Mouse (Mus musculus) midbrain, embryonic 13.5 days (tissue): ENCODE measurements around the gene Stpg2. TPM values are rescaled to one million over a fixed set of nuclear protein-coding genes. Genes with fewer than 3 reads are reported as not detected.
A peak's percentile ranks its signal among the peaks of the same experiment; 100 is the strongest.
"Not testable (repeated sequence)": the region's sequence is repeated elsewhere in the genome, so short reads cannot be mapped to it uniquely, and the experiment has no call there.

Source experiments
- ATAC-seq: fragments of 200-750 bp; cut with Nextera tagmentation; 2 replicates; pipeline ENCODE4 v1.8.0; 2017; ENCODE audit warnings: mild to moderate bottlenecking, moderate TSS enrichment, moderate library complexity
- H3K27ac ChIP-seq: fragments of 300-500 bp; sonication (generic); 2 replicates; pipeline ENCODE4 v1.5.1; 2015; ENCODE audit warnings: inconsistent platforms, mild to moderate bottlenecking, moderate library complexity
- H3K27me3 ChIP-seq: fragments of 300-500 bp; sonication (generic); 2 replicates; pipeline ENCODE4 v1.6.1; 2015; ENCODE audit warnings: mild to moderate bottlenecking, inconsistent platforms
- H3K36me3 ChIP-seq: fragments of 300-500 bp; sonication (generic); 2 replicates; pipeline ENCODE4 v1.6.1; 2015; ENCODE audit warnings: mild to moderate bottlenecking, inconsistent platforms
- H3K4me1 ChIP-seq: fragments of 300-500 bp; sonication (generic); replicated peaks from 2 replicates; pipeline ENCODE4 v1.6.1; 2015; ENCODE audit warnings: inconsistent platforms
- H3K4me2 ChIP-seq: fragments of 300-500 bp; sonication (generic); replicated peaks from 2 replicates; pipeline ENCODE4 v1.6.1; 2015; ENCODE audit warnings: moderate library complexity, mild to moderate bottlenecking, inconsistent platforms
- H3K4me3 ChIP-seq: fragments of 300-500 bp; sonication (generic); replicated peaks from 2 replicates; pipeline ENCODE4 v1.5.1; 2015; ENCODE audit warnings: mild to moderate bottlenecking, inconsistent platforms
- H3K9ac ChIP-seq: fragments of 300-500 bp; sonication (generic); replicated peaks from 2 replicates; pipeline ENCODE4 v1.6.1; 2015; ENCODE audit warnings: mild to moderate bottlenecking, inconsistent platforms
- H3K9me3 ChIP-seq: fragments of 300-500 bp; sonication (generic); 2 replicates; pipeline ENCODE4 v1.6.1; 2016; ENCODE audit warnings: mild to moderate bottlenecking, inconsistent platforms
- WGBS: fragments of 180-500 bp; shearing (Covaris S2); methylation state at CpG from one replicate; pipeline ENCODE4 v1.1.7; 2015; 5-methylcytosine and 5-hydroxymethylcytosine counted together
- polyA plus RNA-seq: library from polyadenylated mRNA; unstranded; fragments of >200 nt; fragmentation: Nextera tagmentation; extraction: Ambion mirVana; gene quantifications from 2 replicates; pipeline ENCODE4 v1.2.1, GENCODE M21; 2015

Gene Stpg2
- polyA plus RNA-seq, 1 experiment from 2014 or later, result 0.22 TPM

DNA sequence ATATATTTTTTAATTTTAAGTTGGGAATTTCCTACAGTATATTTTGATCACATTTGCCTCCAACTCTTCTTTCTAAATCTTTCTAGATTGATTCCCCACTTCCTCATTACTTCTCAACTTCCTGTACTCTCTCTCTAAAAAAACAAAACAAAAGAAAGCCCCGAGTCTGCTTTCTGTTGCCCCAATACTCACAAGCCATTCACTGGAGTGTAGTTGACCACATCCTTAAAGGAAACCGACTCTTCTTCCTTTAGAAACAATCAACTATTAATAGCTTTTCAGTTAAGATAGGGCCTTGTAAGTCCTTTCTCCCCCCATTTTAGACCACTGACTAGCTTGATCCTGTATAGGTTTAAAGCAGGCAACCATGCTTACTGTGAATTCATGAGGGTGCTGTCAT lies 39.7 kb downstream of the Stpg2 start:
- Histone ChIP-seq H3K27me3 (no peaks in the 10 kb centered on the region), H3K36me3 (no peaks in the 10 kb centered on the region), H3K9me3 (no peaks in the 10 kb centered on the region), H3K9ac (no peak overlapping the region), H3K4me1 (no peaks in the 10 kb centered on the region), H3K4me2 (no peak overlapping the region), H3K4me3 (no peak overlapping the region), H3K27ac (no peak overlapping the region)
- no peak for ATAC-seq
- WGBS, result 83% methylated on average over 2 of the region's 2 CpGs

DNA sequence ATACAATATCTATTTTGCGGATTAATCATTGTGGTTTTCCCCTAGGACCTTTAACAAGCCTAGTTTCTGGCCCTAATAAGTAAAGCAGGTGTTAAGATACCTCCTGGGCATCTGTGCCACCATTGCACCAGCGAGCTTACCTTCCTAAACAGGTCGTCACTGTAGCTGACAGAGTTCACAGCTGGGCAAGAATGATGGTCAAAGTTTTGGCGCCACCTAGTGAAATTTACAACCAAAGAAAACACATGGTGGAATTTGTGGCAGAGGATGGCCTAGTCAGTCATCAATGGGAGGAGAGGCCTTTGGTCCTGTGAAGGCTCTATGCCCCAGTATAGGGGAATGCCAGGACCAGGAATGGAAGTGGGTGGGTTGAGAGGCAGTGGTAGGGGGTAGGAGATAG lies 41.0 kb downstream of the Stpg2 start:
- Histone ChIP-seq H3K9me3 (no peaks in the 10 kb centered on the region), H3K9ac (no peak overlapping the region), H3K27me3 (no peaks in the 10 kb centered on the region), H3K27ac (no peak overlapping the region), H3K4me2 (no peak overlapping the region), H3K4me3 (no peak overlapping the region), H3K4me1 (no peaks in the 10 kb centered on the region), H3K36me3 (no peaks in the 10 kb centered on the region)
- no peak for ATAC-seq
- 62% methylated on average over 4 of the region's 4 CpGs for WGBS

DNA sequence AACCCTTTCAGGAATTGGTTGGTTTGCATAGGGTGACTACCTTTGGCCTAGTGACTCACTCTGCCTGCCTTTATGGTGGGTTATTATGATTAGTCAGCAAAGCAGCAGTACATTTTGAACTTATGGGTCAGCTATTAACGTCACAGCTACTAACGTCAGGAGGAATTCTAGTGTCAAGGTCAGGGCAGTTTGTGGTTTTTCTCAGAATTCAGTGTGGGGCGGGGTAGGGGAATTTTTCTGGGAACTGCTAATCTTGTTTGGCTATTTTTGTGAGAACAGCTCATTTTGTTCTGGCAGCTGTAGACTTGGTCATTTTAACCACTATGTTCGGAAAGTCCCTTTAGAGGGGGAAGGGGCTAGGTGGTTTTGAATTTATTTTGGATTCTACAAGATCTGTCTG lies 56.9 kb downstream of the Stpg2 start:
- WGBS, result 92% methylated on average over 4 of the region's 4 CpGs

DNA sequence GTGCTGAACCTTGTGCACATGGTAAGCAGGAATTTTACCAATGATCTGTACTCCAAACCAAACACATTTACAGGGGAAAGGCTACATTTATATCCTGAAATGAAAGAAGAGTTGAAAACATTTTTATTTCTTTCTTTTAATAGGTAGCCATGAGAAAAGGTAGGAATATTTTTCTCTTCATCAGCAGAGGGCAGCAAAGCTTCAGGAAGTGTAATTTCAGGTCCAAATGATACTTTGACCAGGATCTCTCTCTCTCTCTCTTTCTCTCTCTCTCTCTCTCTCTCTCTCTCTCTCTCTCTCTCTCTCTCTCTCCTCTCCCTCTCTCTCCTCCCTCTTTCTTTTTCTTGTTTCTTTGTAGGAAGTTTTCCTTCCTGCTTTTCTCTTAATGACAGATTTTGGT lies 92.4 kb downstream of the Stpg2 start:
- Histone ChIP-seq H3K4me3 (no peak overlapping the region), H3K9ac (no peak overlapping the region), H3K27ac (no peak overlapping the region), H3K9me3 (no peaks in the 10 kb centered on the region), H3K4me2 (no peak overlapping the region), H3K4me1 (no peaks in the 10 kb centered on the region), H3K27me3 (no peaks in the 10 kb centered on the region), H3K36me3 (no peaks in the 10 kb centered on the region)
- ATAC-seq, result no peak

More for the DNA sequence above, 56.9 kb downstream of the Stpg2 start:
- not testable (repeated sequence) for H3K9me3 ChIP-seq, H3K4me2 ChIP-seq, H3K36me3 ChIP-seq, H3K4me3 ChIP-seq, ATAC-seq, H3K9ac ChIP-seq, H3K27me3 ChIP-seq, H3K4me1 ChIP-seq, H3K27ac ChIP-seq

DNA sequence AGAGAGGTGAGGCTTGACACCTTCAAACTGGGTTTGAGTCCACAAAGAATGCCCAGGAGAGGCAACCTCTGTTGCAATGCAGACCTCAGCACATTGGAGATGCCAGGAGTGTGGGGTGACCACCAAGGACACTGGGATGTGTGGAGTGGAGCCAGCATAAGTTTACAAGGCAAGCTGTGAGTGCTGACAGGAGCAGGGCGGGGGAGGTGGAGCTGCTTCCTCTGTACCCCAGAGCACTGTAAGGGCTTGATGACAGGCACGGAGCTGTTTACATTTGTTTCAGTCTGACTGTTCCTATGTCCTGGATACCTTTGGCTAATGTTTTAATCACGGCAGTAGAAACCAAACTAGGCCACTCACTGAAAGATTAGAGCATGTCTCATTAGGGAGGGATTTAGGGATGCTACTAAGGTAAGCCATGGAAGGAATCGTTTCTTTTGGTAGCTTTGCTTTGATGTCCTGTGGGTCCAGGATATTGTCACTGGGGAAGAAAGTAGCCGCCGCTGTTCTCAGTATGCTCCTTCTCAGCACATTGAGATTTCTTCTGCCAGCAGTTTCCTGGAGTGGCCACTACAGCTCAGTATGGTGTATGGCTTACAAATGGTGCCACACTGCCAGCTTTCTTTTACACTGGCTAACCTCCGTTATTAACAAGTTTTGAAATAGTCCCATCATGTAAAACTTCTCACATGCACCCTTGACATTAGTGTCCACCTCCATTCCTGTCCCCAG lies 102.8 kb downstream of the Stpg2 start:
- WGBS, result 51% methylated on average over 7 of the region's 7 CpGs
- H3K9ac ChIP-seq, result no peak overlapping the region
- H3K9me3 ChIP-seq, result no peaks in the 10 kb centered on the region
- no peaks in the 10 kb centered on the region for H3K4me1 ChIP-seq
- H3K4me2 ChIP-seq, result no peak overlapping the region
- H3K36me3 ChIP-seq, result no peaks in the 10 kb centered on the region
- no peaks in the 10 kb centered on the region for H3K27me3 ChIP-seq
- no peak for ATAC-seq
- no peak overlapping the region for H3K4me3 ChIP-seq
- H3K27ac ChIP-seq, result no peak overlapping the region

DNA sequence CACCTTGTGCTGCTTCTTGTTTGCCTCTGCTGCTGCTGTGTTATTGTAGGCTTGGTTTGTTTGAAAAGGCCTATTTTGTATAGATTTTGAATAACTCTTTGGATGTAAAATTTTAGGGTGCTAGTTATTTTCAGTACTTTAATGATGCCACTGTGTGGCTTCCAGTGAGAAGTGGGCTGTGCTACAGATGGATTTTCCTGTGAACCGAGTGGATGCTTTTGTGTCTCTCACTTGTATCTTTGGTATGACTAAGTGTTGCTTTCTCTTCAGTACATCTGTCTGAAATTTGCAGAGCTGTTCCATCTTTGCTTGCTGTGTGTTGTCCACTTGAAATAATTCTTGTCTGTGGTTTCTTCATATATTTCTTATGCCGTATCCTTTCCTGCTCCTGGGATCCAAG lies 106.2 kb downstream of the Stpg2 start:
- no peak overlapping the region for H3K27ac ChIP-seq
- ATAC-seq, result no peak
- H3K9ac ChIP-seq, result no peak overlapping the region
- H3K4me3 ChIP-seq, result no peak overlapping the region
- H3K27me3 ChIP-seq, result no peaks in the 10 kb centered on the region
- 86% methylated on average over 2 of the region's 2 CpGs for WGBS
- no peaks in the 10 kb centered on the region for H3K4me1 ChIP-seq
- H3K36me3 ChIP-seq, result no peaks in the 10 kb centered on the region
- no peak overlapping the region for H3K4me2 ChIP-seq
- no peaks in the 10 kb centered on the region for H3K9me3 ChIP-seq

DNA sequence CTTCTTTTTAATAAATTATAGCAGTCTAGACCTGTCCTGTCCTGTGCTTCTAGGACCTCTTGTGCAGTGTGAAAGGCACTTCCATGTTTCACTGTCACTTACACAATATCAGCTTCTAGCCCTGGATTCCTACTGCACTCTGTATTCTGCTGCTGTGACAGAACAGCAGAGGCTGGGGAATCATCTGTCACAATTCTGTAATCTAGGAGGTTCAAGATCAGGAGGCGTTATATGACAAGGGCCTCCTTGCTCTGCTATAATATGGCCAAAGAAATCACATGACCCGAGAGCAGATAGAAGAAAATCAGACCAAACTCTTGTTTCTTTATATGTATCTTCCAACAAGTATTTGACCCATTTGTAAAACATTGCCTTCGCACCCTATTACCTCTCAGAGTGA lies 175.0 kb downstream of the Stpg2 start:
- H3K27ac ChIP-seq, result no peak overlapping the region
- no peaks in the 10 kb centered on the region for H3K4me1 ChIP-seq
- H3K4me2 ChIP-seq, result no peak overlapping the region
- no peak overlapping the region for H3K4me3 ChIP-seq
- 91% methylated on average over 3 of the region's 3 CpGs for WGBS
- no peaks in the 10 kb centered on the region for H3K9me3 ChIP-seq
- H3K27me3 ChIP-seq, result no peaks in the 10 kb centered on the region
- H3K9ac ChIP-seq, result no peak overlapping the region
- no peak for ATAC-seq
- no peaks in the 10 kb centered on the region for H3K36me3 ChIP-seq

DNA sequence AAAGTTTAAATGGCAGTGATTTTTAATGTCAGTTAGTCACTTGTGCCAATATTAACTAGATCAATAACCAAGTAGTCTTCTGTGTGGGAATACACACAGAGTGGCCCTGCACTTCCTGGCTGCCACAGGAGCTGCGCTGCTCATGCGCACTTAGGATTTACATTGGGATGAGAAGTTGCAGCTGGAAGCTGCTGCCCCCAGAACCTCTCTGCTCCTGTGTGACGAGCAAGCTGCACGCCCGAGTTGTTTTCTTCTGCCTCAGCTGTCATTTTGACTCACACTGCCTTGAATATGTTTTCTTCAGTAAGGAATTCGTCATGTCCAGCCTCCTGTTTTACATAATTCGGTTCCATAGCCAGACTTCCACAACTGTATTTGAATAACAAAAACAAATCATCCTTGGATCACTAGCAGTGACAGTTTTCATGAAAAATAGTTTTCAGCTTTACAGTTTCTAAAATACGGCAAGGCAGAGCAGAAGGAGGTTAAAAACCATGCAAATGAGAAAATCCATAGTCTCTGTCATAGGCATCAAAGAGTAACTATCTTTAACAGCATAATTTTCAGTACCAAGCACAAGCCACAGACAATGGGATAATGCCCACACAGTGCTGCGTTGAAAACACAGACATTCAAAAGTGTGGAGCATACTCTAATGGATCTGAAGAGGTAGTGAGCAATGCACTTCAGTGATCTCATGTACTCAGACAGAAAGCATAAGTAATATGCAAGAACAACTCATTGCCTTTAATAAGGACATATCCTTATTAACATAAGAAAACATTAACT lies 191.8 kb downstream of the Stpg2 start:
- Histone ChIP-seq H3K27me3 (no peaks in the 10 kb centered on the region), H3K4me2 (no peak overlapping the region), H3K9ac (no peak overlapping the region), H3K9me3 (no peaks in the 10 kb centered on the region), H3K36me3 (no peaks in the 10 kb centered on the region), H3K27ac (0 out of 2 replicates have a peak overlapping the region, but pooled peaks have one; percentile 41), H3K4me3 (no peak overlapping the region), H3K4me1 (peaks cover 3% of the 10 kb centered on the region; the same call in 1 of the 2 replicates)
- peak; percentile 65 for ATAC-seq
- 44% methylated on average over 9 of the region's 9 CpGs for WGBS

DNA sequence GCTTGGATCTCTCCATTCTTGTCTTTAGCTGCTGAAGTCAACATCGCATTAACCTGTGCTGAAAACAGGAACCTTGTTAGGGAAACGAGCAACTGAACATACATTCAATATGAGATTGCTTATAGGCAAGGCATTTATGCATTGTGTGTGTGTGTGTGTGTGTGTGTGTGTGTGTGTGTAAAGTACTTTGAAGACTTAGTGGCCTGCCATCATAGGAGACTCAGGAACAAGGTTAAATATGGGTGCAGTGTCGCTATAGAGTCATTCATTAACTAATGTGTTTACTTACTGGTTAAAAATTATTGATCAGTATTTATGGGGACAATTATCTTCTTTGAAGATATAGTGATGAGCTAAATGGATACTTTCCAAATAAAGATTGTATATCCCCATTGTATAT lies 199.2 kb downstream of the Stpg2 start:
- no peaks in the 10 kb centered on the region for H3K4me1 ChIP-seq
- no peak overlapping the region for H3K27ac ChIP-seq
- H3K9ac ChIP-seq, result no peak overlapping the region
- 93% methylated on average over 3 of the region's 3 CpGs for WGBS
- no peaks in the 10 kb centered on the region for H3K36me3 ChIP-seq
- ATAC-seq, result no peak
- no peaks in the 10 kb centered on the region for H3K9me3 ChIP-seq
- H3K4me2 ChIP-seq, result no peak overlapping the region
- no peak overlapping the region for H3K4me3 ChIP-seq
- H3K27me3 ChIP-seq, result no peaks in the 10 kb centered on the region

DNA sequence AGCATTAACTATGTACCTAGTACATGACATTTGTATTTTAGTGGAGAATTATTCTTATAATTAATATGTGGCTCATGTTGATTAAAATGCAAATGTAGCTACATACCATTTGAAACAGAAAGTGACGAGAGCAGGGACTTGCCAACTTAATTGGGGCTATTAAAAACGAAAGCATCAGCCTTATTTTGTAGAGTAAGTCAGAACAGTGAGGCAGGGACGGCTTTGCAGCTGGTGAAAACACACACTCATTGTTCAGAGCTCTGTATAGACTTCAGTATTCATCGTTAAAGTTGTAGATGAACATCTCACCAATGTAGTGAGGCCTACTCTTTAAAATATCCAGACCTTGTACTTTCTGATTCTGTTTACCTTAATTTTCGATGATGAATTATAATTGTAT lies 213.6 kb downstream of the Stpg2 start:
- Histone ChIP-seq H3K4me2 (no peak overlapping the region), H3K4me1 (no peaks in the 10 kb centered on the region), H3K27me3 (no peaks in the 10 kb centered on the region), H3K9ac (no peak overlapping the region), H3K36me3 (no peaks in the 10 kb centered on the region), H3K27ac (no peak overlapping the region), H3K4me3 (no peak overlapping the region), H3K9me3 (no peaks in the 10 kb centered on the region)
- WGBS, result 83% methylated on average over 5 of the region's 5 CpGs
- no peak for ATAC-seq

DNA sequence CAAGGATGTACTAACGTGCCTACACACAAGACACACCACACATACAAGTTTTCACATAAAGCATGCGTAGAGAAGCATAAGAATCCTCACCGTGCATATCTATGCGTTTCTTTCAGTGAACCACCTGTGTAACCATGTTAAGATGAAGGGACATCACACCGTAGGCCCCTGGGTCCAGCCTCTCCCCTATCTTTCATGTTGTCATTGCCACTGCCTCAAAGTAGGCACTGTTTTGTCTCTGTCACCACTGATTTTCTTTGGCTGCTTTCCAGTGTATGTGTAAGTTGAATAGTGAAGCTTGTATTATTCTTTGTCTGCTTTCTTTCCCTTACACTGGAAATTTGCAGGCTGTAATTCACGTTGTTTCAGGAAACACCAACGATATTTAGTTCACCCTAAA lies 236.7 kb downstream of the Stpg2 start:
- H3K9ac ChIP-seq, result no peak overlapping the region
- 90% methylated on average over 7 of the region's 7 CpGs for WGBS
- no peak overlapping the region for H3K4me3 ChIP-seq
- H3K27ac ChIP-seq, result no peak overlapping the region
- H3K27me3 ChIP-seq, result no peaks in the 10 kb centered on the region
- H3K4me1 ChIP-seq, result no peaks in the 10 kb centered on the region
- no peaks in the 10 kb centered on the region for H3K9me3 ChIP-seq
- no peak overlapping the region for H3K4me2 ChIP-seq
- H3K36me3 ChIP-seq, result no peaks in the 10 kb centered on the region
- ATAC-seq, result no peak

DNA sequence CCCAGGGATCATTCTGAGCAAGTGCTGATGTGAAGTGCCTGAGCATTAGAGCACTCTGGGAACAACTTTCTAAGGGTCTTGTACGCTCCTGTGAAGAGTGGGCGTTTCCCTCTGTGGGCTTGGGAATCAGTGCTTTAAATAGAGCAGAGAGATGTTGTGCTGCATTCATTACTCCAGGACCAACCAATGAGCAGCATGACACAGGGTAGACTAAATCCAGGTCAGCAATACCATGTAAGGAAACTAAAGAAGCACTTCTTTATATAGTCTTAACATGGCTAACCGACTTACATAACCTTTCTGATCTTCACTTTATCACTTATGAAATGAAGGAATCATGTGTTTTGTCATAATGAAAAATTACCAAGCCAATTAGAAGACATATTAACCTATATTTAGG lies 290.4 kb downstream of the Stpg2 start:
- H3K9me3 ChIP-seq, result no peaks in the 10 kb centered on the region
- WGBS, result 58% methylated on average over 3 of the region's 3 CpGs
- H3K4me2 ChIP-seq, result no peak overlapping the region
- no peaks in the 10 kb centered on the region for H3K27me3 ChIP-seq
- no peak overlapping the region for H3K27ac ChIP-seq
- H3K9ac ChIP-seq, result no peak overlapping the region
- ATAC-seq, result no peak
- no peak overlapping the region for H3K4me3 ChIP-seq
- H3K4me1 ChIP-seq, result no peaks in the 10 kb centered on the region
- H3K36me3 ChIP-seq, result no peaks in the 10 kb centered on the region
